ENCODE assay signal across 8 mouse cellular contexts in genomic region chr7:79721386-79721977, GRCm38 (mm10). TPM values are rescaled to one million over a fixed set of nuclear protein-coding genes. Genes with fewer than 3 reads are reported as not detected.
A peak's percentile ranks its signal among the peaks of the same experiment; 100 is the strongest.
DNase-seq lines count a peak whose midpoint lies in the region; ATAC-seq and TF ChIP-seq lines count a peak whose summit lies in the region.

No protein-coding gene starts in this region.

- no peak for TF ChIP-seq CTCF in gastrocnemius, adult 2 months (IDR thresholded peaks at IDR 0.05)

- intact Hi-C loops in gastrocnemius, adult 2 months (cut with DNase I) = loop anchor here (10.0 kb wide), 1 partner anchor 227 kb away; no protein-coding TSS in a partner anchor

- peaks cover 13% of the 10 kb centered on the region for H3K4me1 ChIP-seq in hindbrain, embryonic 15.5 days (replicated peaks)
- peaks cover 9% of the 10 kb centered on the region for H3K4me1 ChIP-seq in limb, embryonic 15.5 days
- peaks cover 11% of the 10 kb centered on the region for H3K4me1 ChIP-seq in midbrain, embryonic 13.5 days (replicated peaks)
- no peaks in the 10 kb centered on the region for H3K4me1 ChIP-seq in stomach, embryonic 16.5 days (ENCODE audit: control insufficient read depth, insufficient read depth, low read length)

- H3K4me2 ChIP-seq in hindbrain, embryonic 15.5 days = peak overlapping the region; percentile 97
- H3K4me2 ChIP-seq in limb, embryonic 15.5 days = peak overlapping the region; percentile 92
- peak overlapping the region; percentile 81 for H3K4me2 ChIP-seq in midbrain, embryonic 13.5 days (replicated peaks)
- H3K4me2 ChIP-seq in stomach, embryonic 16.5 days (ENCODE audit: low read depth, low read length) = peak overlapping the region; percentile 80

- peak overlapping the region; percentile 83 for H3K9ac ChIP-seq in hindbrain, embryonic 15.5 days
- H3K9ac ChIP-seq in limb, embryonic 15.5 days = peak overlapping the region; percentile 68
- H3K9ac ChIP-seq in midbrain, embryonic 13.5 days (replicated peaks) = peak overlapping the region; percentile 82
- peak overlapping the region; percentile 86 for H3K9ac ChIP-seq in stomach, embryonic 16.5 days (ENCODE audit: low read length)

- peak overlapping the region; percentile 80 for H3K4me3 ChIP-seq in gastrocnemius, adult 2 months
- peak overlapping the region; percentile 71 for H3K4me3 ChIP-seq in hindbrain, embryonic 15.5 days
- peak overlapping the region; percentile 67 for H3K4me3 ChIP-seq in limb, embryonic 15.5 days
- peak overlapping the region; percentile 62 for H3K4me3 ChIP-seq in midbrain, embryonic 13.5 days (replicated peaks)
- H3K4me3 ChIP-seq in stomach, embryonic 16.5 days (replicated peaks; ENCODE audit: low read length) = peak overlapping the region; percentile 66

- ATAC-seq in hindbrain, embryonic 15.5 days (ENCODE audit: low FRiP score, low read depth) = peak; percentile 84
- peak; percentile 62; the same call in 1 of the 2 replicates for ATAC-seq in limb, embryonic 15.5 days (ENCODE audit: insufficient number of reproducible peaks, low FRiP score, low TSS enrichment, low read depth)
- ATAC-seq in midbrain, embryonic 13.5 days = peak; percentile 83
- peak; percentile 77 for ATAC-seq in stomach, embryonic 16.5 days (ENCODE audit: insufficient read depth, low FRiP score)

- no peaks in the 10 kb centered on the region for H3K36me3 ChIP-seq in hindbrain, embryonic 15.5 days
- H3K36me3 ChIP-seq in limb, embryonic 15.5 days = no peaks in the 10 kb centered on the region
- H3K36me3 ChIP-seq in midbrain, embryonic 13.5 days = no peaks in the 10 kb centered on the region
- H3K36me3 ChIP-seq in stomach, embryonic 16.5 days (ENCODE audit: control insufficient read depth, insufficient read depth, low read length) = no peaks in the 10 kb centered on the region

- WGBS in hindbrain, embryonic 15.5 days = under 1% methylated on average over 48 of the region's 48 CpGs
- under 1% methylated on average over 48 of the region's 48 CpGs for WGBS in limb, embryonic 15.5 days
- under 1% methylated on average over 48 of the region's 48 CpGs for WGBS in midbrain, embryonic 13.5 days
- 1% methylated on average over 48 of the region's 48 CpGs for WGBS in stomach, embryonic 16.5 days

- DNase-seq in ES-CJ7 (ENCODE audit: low read depth, low spot score) = peak; percentile 46
- peak; percentile 73 to 80 for DNase-seq in adrenal gland, postnatal 36 days
- peak; percentile 60 for DNase-seq in gastrocnemius, adult 2 months
- DNase-seq in cerebellum, postnatal 25 days = no peak

- peaks cover 10% of the 10 kb centered on the region; the same call in 1 of the 2 replicates for H3K27me3 ChIP-seq in hindbrain, embryonic 15.5 days
- H3K27me3 ChIP-seq in limb, embryonic 15.5 days = peaks cover 25% of the 10 kb centered on the region
- peaks cover 47% of the 10 kb centered on the region for H3K27me3 ChIP-seq in midbrain, embryonic 13.5 days
- peaks cover 6% of the 10 kb centered on the region; the same call in 1 of the 2 replicates for H3K27me3 ChIP-seq in stomach, embryonic 16.5 days (ENCODE audit: control insufficient read depth, insufficient read depth, low read length)

- peak overlapping the region; percentile 72 for H3K27ac ChIP-seq in gastrocnemius, adult 2 months
- peak overlapping the region; percentile 59 for H3K27ac ChIP-seq in hindbrain, embryonic 15.5 days (replicated peaks)
- H3K27ac ChIP-seq in limb, embryonic 15.5 days = peak overlapping the region; percentile 33; the same call in 1 of the 2 replicates
- H3K27ac ChIP-seq in midbrain, embryonic 13.5 days = no peak overlapping the region
- H3K27ac ChIP-seq in stomach, embryonic 16.5 days (ENCODE audit: low read length) = peak overlapping the region; percentile 10; the same call in 1 of the 2 replicates

- H3K9me3 ChIP-seq in hindbrain, embryonic 15.5 days = no peaks in the 10 kb centered on the region
- no peaks in the 10 kb centered on the region for H3K9me3 ChIP-seq in limb, embryonic 15.5 days
- H3K9me3 ChIP-seq in midbrain, embryonic 13.5 days = no peaks in the 10 kb centered on the region
- H3K9me3 ChIP-seq in stomach, embryonic 16.5 days (replicated peaks; ENCODE audit: control insufficient read depth, low read length) = no peaks in the 10 kb centered on the region

RNA-seq across cellular contexts. Expression of gene Kif7, which starts 6.0 kb away (rescaled TPM):
- 1 to 10 TPM; 4.1 TPM for total RNA-seq in adrenal gland, postnatal 36 days (2021)
- under 1 TPM; 0.54 to 0.56 TPM for total RNA-seq in gastrocnemius, adult 2 months (2021)
- polyA plus RNA-seq in hindbrain, embryonic 15.5 days (2015; fragmentation: Nextera tagmentation; extraction: Ambion mirVana) = 2.1 TPM in 2 replicates
- 4.8 and 6.2 TPM in 2 replicates for polyA plus RNA-seq in limb, embryonic 15.5 days (2015; fragmentation: Nextera tagmentation; extraction: Ambion mirVana)
- polyA plus RNA-seq in midbrain, embryonic 13.5 days (2015; fragmentation: Nextera tagmentation; extraction: Ambion mirVana) = 2.2 and 3.0 TPM in 2 replicates
- polyA plus RNA-seq in stomach, embryonic 16.5 days (2015; fragmentation: Nextera tagmentation; extraction: Ambion mirVana) = 2.1 and 2.9 TPM in 2 replicates

RNA-seq across cellular contexts. Expression of gene Plin1, which starts 11.2 kb away (rescaled TPM):
- total RNA-seq in adrenal gland, postnatal 36 days (2021) = 100 to 1,000 TPM; 500 to 527 TPM
- 1 to 10 TPM in 1 of 2 experiments, under 1 TPM in 1; 0.66 to 3.6 TPM for total RNA-seq in gastrocnemius, adult 2 months (2021)
- 0.60 and 1.3 TPM in 2 replicates for polyA plus RNA-seq in hindbrain, embryonic 15.5 days (2015; fragmentation: Nextera tagmentation; extraction: Ambion mirVana)
- polyA plus RNA-seq in limb, embryonic 15.5 days (2015; fragmentation: Nextera tagmentation; extraction: Ambion mirVana) = 0.26 TPM in 1 of 2 replicates, not detected in the other
- polyA plus RNA-seq in midbrain, embryonic 13.5 days (2015; fragmentation: Nextera tagmentation; extraction: Ambion mirVana) = not detected in 2 replicates
- polyA plus RNA-seq in stomach, embryonic 16.5 days (2015; fragmentation: Nextera tagmentation; extraction: Ambion mirVana) = not detected in 2 replicates

RNA-seq across cellular contexts. Expression of gene Pex11a, which starts 21.4 kb away (rescaled TPM):
- total RNA-seq in adrenal gland, postnatal 36 days (2021) = 10 to 100 TPM; 49.2 to 49.3 TPM
- total RNA-seq in gastrocnemius, adult 2 months (2021) = 10 to 100 TPM; 10.4 to 15.2 TPM
- 12.6 and 13.1 TPM in 2 replicates for polyA plus RNA-seq in hindbrain, embryonic 15.5 days (2015; fragmentation: Nextera tagmentation; extraction: Ambion mirVana)
- polyA plus RNA-seq in limb, embryonic 15.5 days (2015; fragmentation: Nextera tagmentation; extraction: Ambion mirVana) = 8.3 and 10.5 TPM in 2 replicates
- 11.8 and 13.7 TPM in 2 replicates for polyA plus RNA-seq in midbrain, embryonic 13.5 days (2015; fragmentation: Nextera tagmentation; extraction: Ambion mirVana)
- polyA plus RNA-seq in stomach, embryonic 16.5 days (2015; fragmentation: Nextera tagmentation; extraction: Ambion mirVana) = 11.5 and 11.9 TPM in 2 replicates

RNA-seq across cellular contexts. Expression of gene Wdr93, which starts 21.5 kb away (rescaled TPM):
- total RNA-seq in adrenal gland, postnatal 36 days (2021) = 1 to 10 TPM; 1.6 to 2.0 TPM
- under 1 TPM in 1 of 2 experiments, not detected in 1; 0.14 TPM for total RNA-seq in gastrocnemius, adult 2 months (2021)
- polyA plus RNA-seq in hindbrain, embryonic 15.5 days (2015; fragmentation: Nextera tagmentation; extraction: Ambion mirVana) = 0.35 and 0.69 TPM in 2 replicates
- 0.25 TPM in 1 of 2 replicates, not detected in the other for polyA plus RNA-seq in limb, embryonic 15.5 days (2015; fragmentation: Nextera tagmentation; extraction: Ambion mirVana)
- polyA plus RNA-seq in midbrain, embryonic 13.5 days (2015; fragmentation: Nextera tagmentation; extraction: Ambion mirVana) = 0.08 and 0.27 TPM in 2 replicates
- 0.25 and 0.47 TPM in 2 replicates for polyA plus RNA-seq in stomach, embryonic 16.5 days (2015; fragmentation: Nextera tagmentation; extraction: Ambion mirVana)

Comparison
In these comparisons a context has a peak if more than half of its experiments do, and no peak if none do; other contexts are left out.
1. DNase-seq: peak in ES-CJ7 (single experiment), adrenal gland, postnatal 36 days (2 of 2) and gastrocnemius, adult 2 months (single experiment); none in cerebellum, postnatal 25 days (0 of 2).
2. Peak in every context shown above with its lines, with median percentiles within 50 percentile points of each other: H3K4me3 ChIP-seq, ATAC-seq, H3K4me2 ChIP-seq and H3K9ac ChIP-seq.